11 mouse cellular contexts compared by ENCODE assay signal in the genomic region with DNA sequence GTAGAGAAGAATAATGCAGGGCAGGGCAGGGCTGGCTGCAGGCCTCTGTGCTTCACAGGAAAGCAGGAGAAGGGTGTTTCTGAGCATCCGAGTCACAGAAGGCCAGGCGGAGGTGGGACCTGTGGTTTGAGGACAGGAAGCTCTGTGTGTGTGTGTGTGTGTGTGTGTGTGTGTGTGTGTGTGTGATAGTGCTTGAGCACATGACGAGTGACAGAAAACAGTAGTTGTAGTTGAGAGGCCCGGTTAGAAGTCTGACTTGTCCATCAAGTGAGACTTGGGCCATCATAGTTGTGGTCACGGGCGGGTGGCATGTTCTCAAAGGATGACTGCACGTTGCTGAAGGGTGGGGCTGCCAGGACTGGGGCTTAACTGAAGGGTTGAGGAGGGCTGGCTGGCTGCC. TPM values are rescaled to one million over a fixed set of nuclear protein-coding genes. Genes with fewer than 3 reads are reported as not detected.
DNase-seq lines count a peak whose midpoint lies in the region; ATAC-seq and TF ChIP-seq lines count a peak whose summit lies in the region.
"Had no signal": no experiment of that assay in that cellular context is flagged by ENCODE, and none has a peak within 500 bp of the region (broad histone marks: within the 10 kb centered on the region; RNA-seq: fewer than 3 reads in every experiment).

No protein-coding gene starts in this region.

- TF ChIP-seq CTCF in lung, postnatal 0 days (IDR thresholded peaks at IDR 0.05), result no peak

- no peaks in the 10 kb centered on the region for H3K9me3 ChIP-seq in embryonic facial prominence, embryonic 14.5 days (ENCODE audit: control insufficient read depth, low read length)
- no peaks in the 10 kb centered on the region for H3K9me3 ChIP-seq in embryonic facial prominence, embryonic 10.5 days
- no peaks in the 10 kb centered on the region for H3K9me3 ChIP-seq in lung, postnatal 0 days (ENCODE audit: low read length)
- no peaks in the 10 kb centered on the region for H3K9me3 ChIP-seq in forebrain, embryonic 14.5 days (replicated peaks; ENCODE audit: control insufficient read depth, low read length)
- H3K9me3 ChIP-seq: heart, embryonic 13.5 days had no signal

- no peaks in the 10 kb centered on the region for H3K27me3 ChIP-seq in embryonic facial prominence, embryonic 14.5 days (replicated peaks; ENCODE audit: control insufficient read depth, insufficient read depth, low read length)
- H3K27me3 ChIP-seq in embryonic facial prominence, embryonic 10.5 days (replicated peaks; ENCODE audit: low read depth, poor library complexity, severe bottlenecking), result no peaks in the 10 kb centered on the region
- H3K27me3 ChIP-seq in lung, postnatal 0 days (replicated peaks; ENCODE audit: insufficient read depth, low read length), result no peaks in the 10 kb centered on the region
- H3K27me3 ChIP-seq in splenic B cell, adult 2 months (ENCODE audit: control insufficient read depth, insufficient read depth, low read length, poor library complexity, severe bottlenecking), result no peaks in the 10 kb centered on the region
- H3K27me3 ChIP-seq in forebrain, embryonic 14.5 days (replicated peaks; ENCODE audit: control insufficient read depth, insufficient read depth, low read length), result no peaks in the 10 kb centered on the region
- H3K27me3 ChIP-seq: heart, embryonic 13.5 days had no signal

- DNase-seq in embryonic facial prominence, embryonic 14.5 days (ENCODE audit: low spot score), result peak; percentile 64
- DNase-seq in embryonic facial prominence, embryonic 10.5 days (ENCODE audit: low spot score), result no peak
- DNase-seq in lung, postnatal 0 days (ENCODE audit: low spot score), result peak; percentile 28
- DNase-seq in splenic B cell, adult 2 months (ENCODE audit: low read depth, low spot score), result peak; percentile 72
- DNase-seq in testis, postnatal 14 days (ENCODE audit: low spot score), result no peak
- DNase-seq in forebrain, embryonic 14.5 days (ENCODE audit: low spot score), result no peak
- no peak for DNase-seq in adrenal gland, adult 8-10 months
- DNase-seq: adrenal gland, postnatal 36 days; midbrain, embryonic 14.5 days had no signal

- H3K27ac ChIP-seq in embryonic facial prominence, embryonic 14.5 days (replicated peaks; ENCODE audit: low read depth, low read length), result no peak overlapping the region
- H3K27ac ChIP-seq in embryonic facial prominence, embryonic 10.5 days (replicated peaks), result no peak overlapping the region
- no peak overlapping the region for H3K27ac ChIP-seq in lung, postnatal 0 days (ENCODE audit: low read length)
- H3K27ac ChIP-seq in forebrain, embryonic 14.5 days (ENCODE audit: low read depth, low read length), result no peak overlapping the region
- H3K27ac ChIP-seq: heart, embryonic 13.5 days had no signal

- no peak overlapping the region for H3K4me2 ChIP-seq in embryonic facial prominence, embryonic 14.5 days (ENCODE audit: low read depth, low read length)
- H3K4me2 ChIP-seq in lung, postnatal 0 days (replicated peaks; ENCODE audit: low read depth, low read length), result no peak overlapping the region
- H3K4me2 ChIP-seq in forebrain, embryonic 14.5 days (ENCODE audit: low read length), result no peak overlapping the region
- H3K4me2 ChIP-seq: heart, embryonic 13.5 days had no signal

- ATAC-seq in embryonic facial prominence, embryonic 14.5 days (ENCODE audit: low read depth), result no peak; the same call in 1 of the 2 replicates
- ATAC-seq in activated CD4-positive, CD25-positive, alpha-beta regulatory T cell, adult 4 months, result peak; percentile 87
- peak; percentile 64 for ATAC-seq in lung, postnatal 0 days
- no peak for ATAC-seq in forebrain, embryonic 14.5 days

- TF ChIP-seq EP300 in lung, postnatal 0 days (IDR thresholded peaks at IDR 0.05), result no peak

- no peak overlapping the region for H3K4me3 ChIP-seq in embryonic facial prominence, embryonic 14.5 days (ENCODE audit: low read depth, low read length)
- no peak overlapping the region for H3K4me3 ChIP-seq in embryonic facial prominence, embryonic 10.5 days
- H3K4me3 ChIP-seq in lung, postnatal 0 days (ENCODE audit: low read depth, low read length), result no peak overlapping the region
- H3K4me3 ChIP-seq in forebrain, embryonic 14.5 days (ENCODE audit: low read depth, low read length), result no peak overlapping the region
- H3K4me3 ChIP-seq: heart, embryonic 13.5 days had no signal

- WGBS in embryonic facial prominence, embryonic 14.5 days, result 74% methylated on average over 7 of the region's 7 CpGs
- 90% methylated on average over 7 of the region's 7 CpGs for WGBS in embryonic facial prominence, embryonic 10.5 days
- WGBS in lung, postnatal 0 days, result 37% methylated on average over 7 of the region's 7 CpGs
- 93% methylated on average over 7 of the region's 7 CpGs for WGBS in forebrain, embryonic 14.5 days

- peaks cover 93% of the 10 kb centered on the region for H3K36me3 ChIP-seq in embryonic facial prominence, embryonic 14.5 days (ENCODE audit: control insufficient read depth, insufficient read depth, low read length)
- peaks cover 100% of the 10 kb centered on the region for H3K36me3 ChIP-seq in embryonic facial prominence, embryonic 10.5 days (replicated peaks)
- H3K36me3 ChIP-seq in lung, postnatal 0 days (ENCODE audit: insufficient read depth, low read length), result peaks cover 37% of the 10 kb centered on the region
- H3K36me3 ChIP-seq in splenic B cell, adult 2 months (ENCODE audit: control insufficient read depth, insufficient read depth, low read length, poor library complexity, severe bottlenecking), result peaks cover 25% of the 10 kb centered on the region
- H3K36me3 ChIP-seq in forebrain, embryonic 14.5 days (ENCODE audit: control insufficient read depth, insufficient read depth, low read length), result peaks cover 93% of the 10 kb centered on the region

- no peak overlapping the region for H3K9ac ChIP-seq in embryonic facial prominence, embryonic 14.5 days (ENCODE audit: low read depth, low read length)
- H3K9ac ChIP-seq in lung, postnatal 0 days (replicated peaks; ENCODE audit: low read depth), result no peak overlapping the region
- no peak overlapping the region for H3K9ac ChIP-seq in forebrain, embryonic 14.5 days (ENCODE audit: low read length)
- H3K9ac ChIP-seq: heart, embryonic 13.5 days had no signal

- no peaks in the 10 kb centered on the region for H3K4me1 ChIP-seq in embryonic facial prominence, embryonic 14.5 days (ENCODE audit: control insufficient read depth, insufficient read depth, low read length)
- no peaks in the 10 kb centered on the region for H3K4me1 ChIP-seq in embryonic facial prominence, embryonic 10.5 days
- H3K4me1 ChIP-seq in lung, postnatal 0 days (ENCODE audit: insufficient read depth, low read depth, low read length), result no peaks in the 10 kb centered on the region
- H3K4me1 ChIP-seq in forebrain, embryonic 14.5 days (ENCODE audit: control insufficient read depth, insufficient read depth, low read length), result no peaks in the 10 kb centered on the region

RNA-seq across cellular contexts. Expression of a gene that starts 16.1 kb away (rescaled TPM):
- 59.8 and 61.2 TPM in 2 replicates for polyA plus RNA-seq in embryonic facial prominence, embryonic 14.5 days (2014; fragmentation: Nextera tagmentation; extraction: Ambion mirVana)
- polyA plus RNA-seq in embryonic facial prominence, embryonic 10.5 days (2016; fragmentation: Nextera tagmentation; extraction: Ambion mirVana), result 79.1 and 81.7 TPM in 2 replicates
- polyA plus RNA-seq in activated CD4-positive, CD25-positive, alpha-beta regulatory T cell, adult 4 months (2017; shearing (Covaris generic)), result 10 to 100 TPM; 53.5 to 55.4 TPM
- 30.9 and 35.9 TPM in 2 replicates for polyA plus RNA-seq in lung, postnatal 0 days (2015; fragmentation: Nextera tagmentation; extraction: Ambion mirVana)
- 52.4 and 68.4 TPM in 2 replicates for polyA plus RNA-seq in forebrain, embryonic 14.5 days (2014; fragmentation: Nextera tagmentation; extraction: Ambion mirVana)
- total RNA-seq in adrenal gland, adult 8-10 months (2022), result 100 to 1,000 TPM; 116 to 227 (median 148) TPM

RNA-seq across cellular contexts. Expression of a gene that starts 35.3 kb away (rescaled TPM):
- 0.47 TPM in 1 of 2 replicates, not detected in the other for polyA plus RNA-seq in embryonic facial prominence, embryonic 14.5 days (2014; fragmentation: Nextera tagmentation; extraction: Ambion mirVana)
- polyA plus RNA-seq in embryonic facial prominence, embryonic 10.5 days (2016; fragmentation: Nextera tagmentation; extraction: Ambion mirVana), result 0.55 TPM in 1 of 2 replicates, not detected in the other
- polyA plus RNA-seq in activated CD4-positive, CD25-positive, alpha-beta regulatory T cell, adult 4 months (2017; shearing (Covaris generic)), result not detected
- polyA plus RNA-seq in lung, postnatal 0 days (2015; fragmentation: Nextera tagmentation; extraction: Ambion mirVana), result 0.54 TPM in 1 of 2 replicates, not detected in the other
- polyA plus RNA-seq in forebrain, embryonic 14.5 days (2014; fragmentation: Nextera tagmentation; extraction: Ambion mirVana), result not detected in 2 replicates
- not detected for total RNA-seq in adrenal gland, adult 8-10 months (2022)
- total RNA-seq: adrenal gland, postnatal 36 days had no signal
- polyA plus RNA-seq: heart, embryonic 13.5 days; midbrain, embryonic 14.5 days had no signal

RNA-seq across cellular contexts. Expression of a gene that starts 54.8 kb away (rescaled TPM):
- polyA plus RNA-seq in embryonic facial prominence, embryonic 14.5 days (2014; fragmentation: Nextera tagmentation; extraction: Ambion mirVana), result 17.1 and 18.4 TPM in 2 replicates
- polyA plus RNA-seq in embryonic facial prominence, embryonic 10.5 days (2016; fragmentation: Nextera tagmentation; extraction: Ambion mirVana), result 3.8 and 6.9 TPM in 2 replicates
- polyA plus RNA-seq in activated CD4-positive, CD25-positive, alpha-beta regulatory T cell, adult 4 months (2017; shearing (Covaris generic)), result under 1 TPM in 1 of 2 experiments, not detected in 1; 0.53 TPM
- polyA plus RNA-seq in lung, postnatal 0 days (2015; fragmentation: Nextera tagmentation; extraction: Ambion mirVana), result 34.9 and 48.8 TPM in 2 replicates
- polyA plus RNA-seq in forebrain, embryonic 14.5 days (2014; fragmentation: Nextera tagmentation; extraction: Ambion mirVana), result 25.5 and 32.7 TPM in 2 replicates
- total RNA-seq in adrenal gland, adult 8-10 months (2022), result 100 to 1,000 TPM; 108 to 376 (median 251) TPM

Comparison
In these comparisons a context has a peak if more than half of its experiments do, and no peak if none do; other contexts are left out.
1. DNase-seq: peak in embryonic facial prominence, embryonic 14.5 days (single experiment), lung, postnatal 0 days (single experiment) and splenic B cell, adult 2 months (single experiment); none in embryonic facial prominence, embryonic 10.5 days (single experiment), testis, postnatal 14 days (single experiment), forebrain, embryonic 14.5 days (single experiment) and adrenal gland, adult 8-10 months (single experiment).
2. ATAC-seq: peak in activated CD4-positive, CD25-positive, alpha-beta regulatory T cell, adult 4 months (single experiment) and lung, postnatal 0 days (single experiment); none in embryonic facial prominence, embryonic 14.5 days (single experiment) and forebrain, embryonic 14.5 days (single experiment).